Mouse (Mus musculus): ENCODE data around the gene Serpine1.

Serpine1 gene

GRCm38 (mm10) chr5:137095135-137095534 lies 23.1 kb upstream of the Serpine1 start:
- DNase-seq: no peak

GRCm38 (mm10) chr5:137093720-137094119 lies 21.7 kb upstream of the Serpine1 start:
- DNase-seq: no peak

- DNase-seq: no peak
Observed at GRCm38 (mm10) chr5:137091560-137091959, 19.5 kb upstream of the Serpine1 start.

- DNase-seq: no peak
Observed at GRCm38 (mm10) chr5:137090870-137091269, 18.8 kb upstream of the Serpine1 start.

GRCm38 (mm10) chr5:137087410-137087809 lies 15.3 kb upstream of the Serpine1 start:
- no peak for DNase-seq

GRCm38 (mm10) chr5:137085731-137086130 lies 13.7 kb upstream of the Serpine1 start:
- no peak for DNase-seq

GRCm38 (mm10) chr5:137085021-137085420 lies 13.0 kb upstream of the Serpine1 start:
- no peak for DNase-seq

GRCm38 (mm10) chr5:137083051-137083450 lies 11.0 kb upstream of the Serpine1 start:
- no peak for DNase-seq

- no peak for DNase-seq
Observed at GRCm38 (mm10) chr5:137079849-137080248, 7.8 kb upstream of the Serpine1 start.

GRCm38 (mm10) chr5:137078616-137079015 lies 6.5 kb upstream of the Serpine1 start:
- DNase-seq: no peak

- no peak for DNase-seq
Observed at GRCm38 (mm10) chr5:137078041-137078440, 6.0 kb upstream of the Serpine1 start.

GRCm38 (mm10) chr5:137077187-137077586 lies 5.1 kb upstream of the Serpine1 start:
- no peak for DNase-seq

GRCm38 (mm10) chr5:137076191-137076930 lies 4.3 kb upstream of the Serpine1 start:
- DNase-seq: no peak

- no peak for DNase-seq
Observed at GRCm38 (mm10) chr5:137075726-137076125, 3.7 kb upstream of the Serpine1 start.

- no peak for DNase-seq
Observed at GRCm38 (mm10) chr5:137074191-137074651, 2.2 kb upstream of the Serpine1 start.

GRCm38 (mm10) chr5:137073141-137073540 lies 1.1 kb upstream of the Serpine1 start:
- DNase-seq: no peak

- DNase-seq: no peak
Observed at GRCm38 (mm10) chr5:137070881-137071605, 1.0 kb downstream of the Serpine1 start.

- DNase-seq: no peak
Observed at GRCm38 (mm10) chr5:137068711-137069110, 3.4 kb downstream of the Serpine1 start.

- DNase-seq: no peak
Observed at GRCm38 (mm10) chr5:137065923-137066322, 6.1 kb downstream of the Serpine1 start.

- no peak for DNase-seq
Observed at GRCm38 (mm10) chr5:137065454-137065853, 6.6 kb downstream of the Serpine1 start.

- DNase-seq: no peak
Observed at GRCm38 (mm10) chr5:137062601-137063000, 9.5 kb downstream of the Serpine1 start.

GRCm38 (mm10) chr5:137061809-137062481 lies 10.1 kb downstream of the Serpine1 start:
- no peak for DNase-seq

- no peak for DNase-seq
Observed at GRCm38 (mm10) chr5:137054873-137055272, 17.2 kb downstream of the Serpine1 start.

- DNase-seq: no peak
Observed at GRCm38 (mm10) chr5:137054299-137054698, 17.8 kb downstream of the Serpine1 start.
